Mouse (Mus musculus): ENCODE results near the gene Dcun1d3.

Gene Dcun1d3

DNA sequence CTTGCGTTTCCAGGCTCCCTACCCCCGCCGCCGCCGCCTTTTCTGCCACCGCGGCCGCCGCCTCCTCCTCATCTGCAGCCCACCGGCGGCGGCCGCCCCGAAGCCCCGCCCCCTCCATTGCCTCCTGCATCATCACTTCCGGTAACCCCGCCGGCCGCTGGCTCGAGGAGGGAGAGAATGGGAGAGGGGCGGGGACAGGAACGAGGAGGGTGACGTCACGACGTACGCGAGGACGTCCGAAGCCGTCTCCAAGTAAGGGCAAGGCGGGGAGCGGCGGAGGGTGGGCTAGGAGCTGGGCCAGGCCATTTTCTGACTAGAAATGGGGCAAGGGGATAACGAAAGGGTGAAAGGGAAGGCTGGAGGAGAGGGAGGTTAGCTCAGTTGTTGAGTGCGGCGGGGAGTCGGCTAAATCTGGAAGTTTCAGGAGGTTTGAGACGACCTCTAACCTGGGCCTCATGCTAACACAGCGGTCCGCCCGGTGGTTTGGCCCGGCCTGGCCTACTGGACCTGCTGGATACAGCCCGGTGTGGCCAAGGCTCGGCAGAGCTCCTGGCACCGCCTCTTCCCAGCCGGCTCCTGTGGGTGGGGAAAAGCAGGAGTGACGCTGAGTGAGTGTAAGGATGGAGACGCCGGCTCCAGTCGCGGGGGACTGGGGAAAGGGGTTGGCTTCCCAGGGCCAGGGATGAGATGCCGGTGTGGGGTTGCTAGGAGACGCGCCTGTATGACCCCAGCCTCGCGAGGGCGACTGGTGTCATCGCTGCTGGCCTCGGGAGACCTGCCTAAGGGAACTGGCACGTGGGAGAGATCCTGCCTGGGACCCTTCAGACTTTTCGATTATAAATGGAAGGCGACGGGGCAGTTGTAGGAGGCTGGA, at the start of gene Dcun1d3, which contains the start of gene Lyrm1:
Dcun1d3 (minus strand) TSS at position 660 of the 874 bp plus-strand sequence.
Lyrm1 (plus strand) TSS at position 223 of the 874 bp plus-strand sequence.
- DNase-seq (ENCODE audit: low spot score) = peak; percentile 97

DNA sequence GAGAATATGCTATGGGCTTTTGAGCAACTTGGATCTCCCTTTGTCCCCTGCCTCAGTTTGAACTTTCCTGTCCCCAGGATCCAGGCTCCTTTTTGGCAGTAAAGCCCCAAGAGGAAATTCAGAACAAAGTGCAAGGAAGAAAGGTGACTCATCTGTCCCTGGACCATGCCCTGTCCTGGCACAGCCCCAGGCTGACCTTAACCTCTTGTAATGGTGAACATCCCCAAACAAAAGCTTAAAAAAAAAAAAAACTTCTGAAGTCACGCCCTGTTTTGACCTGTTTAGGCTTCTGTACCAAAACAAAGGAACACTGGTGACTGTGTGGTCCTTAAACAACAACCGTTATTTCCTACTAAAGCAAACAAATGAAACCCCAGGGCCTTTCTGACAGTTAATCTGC, 45.5 kb upstream of the Dcun1d3 start:
- DNase-seq (ENCODE audit: low spot score) = no peak

DNA sequence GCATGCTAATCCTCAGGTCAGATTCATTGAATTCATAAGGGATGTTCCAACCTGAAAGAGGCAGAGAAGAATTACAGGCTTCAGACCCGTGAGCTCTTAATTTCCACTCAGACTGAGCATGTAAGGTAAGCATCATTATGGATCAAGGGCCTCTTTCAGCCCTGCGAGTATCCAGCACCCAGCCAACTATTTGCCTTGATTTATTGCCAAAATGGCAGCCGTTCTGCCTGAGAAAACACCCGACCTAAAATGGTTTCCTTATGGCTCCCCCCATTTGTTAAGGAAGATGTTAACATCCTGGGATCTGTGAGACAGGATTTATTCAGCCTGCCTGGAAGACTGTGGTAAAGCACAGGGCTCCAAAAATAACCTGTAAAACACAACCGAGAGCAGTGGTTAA, 40.9 kb upstream of the Dcun1d3 start:
- no peak for DNase-seq (ENCODE audit: low spot score)

DNA sequence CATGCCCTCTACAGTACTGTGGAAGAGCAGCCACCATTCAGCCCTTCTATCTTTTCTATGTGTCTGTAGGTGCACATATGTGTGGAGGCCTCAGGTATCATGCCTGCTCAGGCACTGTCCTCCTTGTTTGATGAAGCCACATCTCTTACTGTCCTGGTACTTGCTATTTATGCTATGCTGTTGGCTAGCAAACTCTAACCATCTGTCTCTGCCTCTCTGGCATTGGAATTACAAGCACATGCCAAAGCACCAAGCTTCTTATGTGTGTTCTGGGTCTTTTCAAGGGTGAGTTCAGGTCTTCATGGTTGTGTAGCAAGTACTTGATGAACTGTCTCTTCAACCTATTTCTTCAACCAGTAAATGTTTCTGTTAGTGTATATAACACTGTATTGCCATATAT, 40.2 kb upstream of the Dcun1d3 start:
- no peak for DNase-seq (ENCODE audit: low spot score)

DNA sequence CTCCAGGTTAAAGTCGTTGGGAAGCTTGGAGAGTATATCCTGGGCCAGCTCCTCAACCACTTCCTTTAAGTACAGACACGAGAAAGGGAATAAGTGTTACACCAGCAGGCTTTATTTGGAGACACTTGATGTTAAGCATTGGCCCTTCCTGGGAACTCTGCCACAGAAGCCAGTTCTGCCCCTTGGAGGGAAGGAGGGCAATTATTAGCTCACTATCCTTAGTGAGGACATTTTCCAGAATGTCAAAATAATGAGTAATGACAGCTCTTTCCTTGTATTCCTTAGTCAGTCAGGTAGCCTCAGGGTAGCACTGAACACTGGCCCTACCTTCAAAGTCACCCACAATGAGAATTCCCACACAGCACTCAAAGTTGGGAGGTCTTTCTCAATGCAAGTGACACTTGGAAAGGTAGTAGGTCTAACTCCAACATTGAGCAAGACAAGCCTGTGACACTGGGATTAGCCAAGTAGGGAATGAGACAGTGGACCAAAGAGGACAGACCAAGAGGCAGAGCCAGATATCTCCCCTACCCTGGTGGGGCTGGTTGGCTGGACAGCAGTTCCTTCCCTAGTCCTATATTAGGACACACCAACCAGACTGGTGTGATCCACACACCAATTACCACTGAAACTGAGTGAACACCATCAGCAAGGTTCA, 32.8 kb upstream of the Dcun1d3 start:
- no peak for DNase-seq (ENCODE audit: low spot score)

DNA sequence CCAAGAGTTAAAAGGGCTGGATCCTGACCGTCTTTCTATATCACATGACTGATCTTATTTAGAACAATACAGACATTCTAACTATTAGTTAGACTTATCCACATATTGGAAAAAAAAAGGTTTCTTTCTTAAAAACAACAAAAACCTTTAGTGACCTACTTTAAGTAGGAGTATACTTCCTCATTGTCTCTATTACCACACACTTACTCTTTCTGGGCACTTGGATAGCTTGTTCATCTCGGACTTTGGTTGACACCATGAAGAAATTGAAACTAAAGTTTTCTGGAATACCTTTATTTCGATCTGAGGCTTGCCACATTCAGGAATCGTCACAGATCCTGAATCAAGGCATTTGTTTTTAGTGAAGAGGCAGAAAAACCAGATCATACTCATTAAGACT, 25.0 kb upstream of the Dcun1d3 start:
- no peak for DNase-seq (ENCODE audit: low spot score)

DNA sequence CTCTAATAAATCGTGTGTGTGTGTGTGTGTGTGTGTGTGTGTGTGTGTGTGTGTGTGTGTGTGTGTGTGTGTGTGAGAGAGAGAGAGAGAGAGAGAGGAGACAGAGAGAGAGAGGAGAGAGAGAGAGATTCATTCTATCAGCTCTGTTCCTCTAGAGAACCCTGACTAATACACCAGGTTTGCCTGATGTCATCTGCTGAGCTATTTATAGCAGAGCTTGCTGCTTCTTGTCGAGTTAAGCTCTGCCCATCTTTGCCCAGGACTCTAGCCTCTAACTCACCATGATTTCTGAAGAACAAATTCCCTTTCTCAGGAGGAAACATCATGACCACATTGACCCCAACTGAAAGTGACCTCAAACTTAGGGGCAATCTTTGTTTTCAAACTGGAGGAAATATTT, 24.4 kb upstream of the Dcun1d3 start:
- no peak for DNase-seq (ENCODE audit: low spot score)

DNA sequence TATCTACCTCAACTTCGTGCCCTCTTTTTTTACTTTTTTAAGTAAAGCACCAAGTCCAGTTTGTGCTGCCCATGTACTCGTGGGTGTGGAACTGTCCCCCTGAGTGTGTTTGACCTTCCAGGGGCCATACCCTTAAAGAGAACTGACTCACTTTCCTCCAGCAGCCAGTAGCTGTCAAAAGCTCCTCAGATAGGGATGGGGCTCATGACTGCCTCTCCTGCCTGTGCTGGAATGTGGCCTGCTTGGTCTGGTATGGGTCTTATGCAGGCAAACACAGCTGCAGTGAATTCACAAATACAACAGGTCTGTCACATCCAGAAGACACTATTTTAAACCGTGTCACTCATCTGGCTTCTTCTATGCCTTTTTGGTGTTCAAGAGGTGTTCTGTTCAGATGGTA, 15.6 kb upstream of the Dcun1d3 start:
- DNase-seq (ENCODE audit: low spot score) = no peak

DNA sequence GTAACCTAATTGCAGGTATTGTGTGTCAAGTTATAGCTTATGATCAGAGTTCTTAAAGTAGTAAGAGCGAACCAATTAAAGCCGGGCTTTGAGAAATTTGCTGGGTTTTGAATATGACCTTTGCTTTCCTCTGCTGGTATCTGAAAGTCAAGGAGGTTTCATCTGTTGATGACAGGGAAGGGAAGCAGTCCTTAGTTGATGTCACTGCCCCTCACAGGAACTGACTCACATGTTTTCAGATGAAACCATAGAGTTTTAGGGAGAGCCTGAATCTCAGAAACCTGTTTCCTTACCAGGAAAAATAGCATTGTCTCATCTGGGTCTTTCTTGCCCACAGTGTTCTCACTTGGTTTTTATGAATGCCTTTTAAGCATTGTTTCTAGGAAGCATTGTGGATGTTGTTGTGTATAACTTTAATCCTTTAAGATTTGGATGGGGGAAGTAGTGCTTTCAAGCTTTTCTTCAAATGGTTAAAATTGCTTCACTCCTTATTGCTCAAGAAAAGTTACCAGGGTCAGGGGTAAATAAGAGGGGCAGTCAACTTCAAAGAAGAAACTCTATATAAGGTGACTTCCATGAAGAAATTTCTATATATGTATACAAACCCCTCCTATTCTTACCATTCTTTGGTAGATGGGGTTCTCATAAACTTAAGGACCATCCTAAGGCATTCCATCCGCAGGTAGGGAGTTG, 10.6 kb upstream of the Dcun1d3 start:
- DNase-seq (ENCODE audit: low spot score) = no peak

DNA sequence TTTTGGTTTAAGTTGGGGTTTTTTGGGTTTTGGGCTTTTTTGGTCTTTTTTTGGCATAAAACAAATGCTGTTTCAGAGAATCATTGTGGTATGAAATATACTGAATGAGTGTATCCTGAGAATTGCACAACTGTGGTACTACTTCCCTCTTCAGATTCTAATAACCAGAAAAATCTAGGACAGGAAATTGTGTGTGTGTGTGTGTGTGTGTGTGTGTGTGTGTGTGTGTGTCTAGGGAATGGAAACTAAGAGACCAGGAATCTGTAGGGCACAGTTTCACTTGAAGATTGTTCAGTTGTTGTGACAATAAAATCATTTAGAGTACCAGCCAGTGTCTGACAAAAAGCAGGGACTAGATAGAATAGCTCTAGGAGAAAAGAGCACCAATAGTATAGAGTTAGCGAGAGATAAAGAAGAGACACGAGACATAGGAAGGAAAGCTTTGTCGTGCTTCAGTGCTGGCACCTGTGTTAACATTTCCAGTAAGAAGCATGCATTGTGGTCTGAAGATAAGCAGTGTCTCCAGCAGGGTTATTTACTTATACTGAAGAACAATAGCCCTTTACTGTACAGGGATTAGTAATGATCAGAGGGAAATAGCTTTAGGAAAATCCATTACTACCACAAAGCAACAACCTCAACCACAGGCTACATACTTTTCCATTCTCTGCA, 3.4 kb upstream of the Dcun1d3 start:
- DNase-seq (ENCODE audit: low spot score) = no peak

DNA sequence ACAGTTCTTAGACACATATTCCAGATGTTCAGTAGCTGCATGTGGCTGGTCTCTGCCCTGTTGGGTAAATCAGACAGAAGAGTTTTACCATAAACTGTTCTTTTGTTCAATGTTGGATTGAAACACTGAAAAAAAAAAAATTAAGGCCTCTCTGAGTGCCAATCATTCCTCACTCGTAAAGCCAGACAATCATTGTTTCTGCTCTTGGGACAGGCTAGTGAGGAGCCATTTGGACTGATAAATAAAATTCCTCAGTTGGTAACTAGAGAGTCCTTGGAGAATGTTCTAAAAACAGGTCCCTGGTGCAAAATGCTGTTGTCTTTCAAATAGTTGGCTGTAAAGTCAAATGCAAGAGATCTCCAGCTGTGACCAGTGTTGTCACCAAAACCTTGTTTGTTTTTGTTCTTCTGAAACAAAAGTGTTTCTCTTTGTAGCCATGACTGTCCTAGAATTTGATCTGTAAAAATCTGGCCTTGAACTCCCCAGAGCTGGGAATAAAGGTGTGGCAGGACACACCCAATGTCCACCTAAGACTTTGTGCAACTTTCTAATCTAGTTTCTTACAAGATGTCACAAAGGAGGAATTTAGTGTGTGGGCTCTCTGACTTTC, 2.3 kb upstream of the Dcun1d3 start:
- no peak for DNase-seq (ENCODE audit: low spot score)

DNA sequence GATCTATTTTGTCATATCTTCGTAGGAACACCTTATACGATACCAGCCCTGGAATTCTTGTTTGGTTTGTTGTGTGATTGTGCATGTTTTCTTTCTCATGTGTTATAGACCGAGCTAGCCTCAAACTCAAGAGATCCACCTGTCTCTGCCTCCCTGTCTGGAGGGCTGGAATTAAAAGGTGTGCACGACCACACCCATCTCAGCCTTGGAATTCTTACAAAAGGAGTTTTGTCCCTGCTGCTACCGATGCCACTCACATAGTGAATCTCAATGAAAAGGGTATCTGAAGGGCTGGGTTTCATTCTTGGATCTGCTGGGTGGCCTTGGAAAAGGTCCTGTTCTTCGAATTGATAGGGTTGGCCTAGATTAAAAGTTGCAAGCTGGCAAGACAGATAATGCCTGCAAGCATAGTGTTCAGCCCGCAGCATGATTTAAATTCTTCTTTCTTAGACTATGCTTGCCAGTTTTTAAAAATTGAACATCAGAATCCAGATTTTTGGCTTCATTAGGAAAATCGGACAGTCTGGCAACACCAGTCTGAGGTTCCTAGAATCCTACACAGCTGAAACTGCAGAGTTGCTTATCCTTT, 1.5 kb upstream of the Dcun1d3 start:
- peak; percentile 12 for DNase-seq (ENCODE audit: low spot score)

DNA sequence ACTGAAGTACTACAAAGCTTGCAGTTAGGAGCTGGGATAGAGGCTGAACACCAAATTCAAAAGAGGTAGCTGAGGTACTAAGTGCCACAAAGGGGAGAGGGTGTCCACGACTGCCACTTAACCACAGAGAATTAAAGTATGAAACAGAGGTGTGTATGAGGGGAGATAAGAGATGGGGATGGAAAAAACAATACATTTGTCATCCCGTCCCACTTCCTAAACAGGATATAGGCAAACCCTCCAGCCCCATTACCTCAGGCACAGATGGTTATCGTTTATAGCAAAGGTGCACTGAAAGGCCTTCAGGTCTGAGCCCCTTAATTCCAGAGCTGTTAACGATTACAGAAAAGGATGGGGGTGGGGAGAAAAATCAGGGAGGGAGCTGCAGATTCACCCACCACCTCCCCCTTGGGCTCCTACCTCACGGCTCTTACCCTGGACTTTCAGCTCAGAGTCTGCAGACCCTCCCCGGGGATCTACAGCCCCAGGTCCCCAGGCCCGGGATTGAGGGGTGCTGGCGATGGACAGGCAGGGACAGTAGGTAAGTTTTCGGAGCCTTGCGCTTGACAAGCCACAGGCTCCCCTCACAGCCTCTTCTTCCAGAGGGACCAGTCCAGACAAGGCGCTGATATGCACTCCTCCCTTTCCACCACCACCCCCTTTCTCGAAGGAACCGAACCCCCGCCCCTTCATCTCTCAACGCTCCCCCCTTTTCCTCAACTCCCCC, 1.1 kb downstream of the Dcun1d3 start:
- no peak for DNase-seq (ENCODE audit: low spot score)

DNA sequence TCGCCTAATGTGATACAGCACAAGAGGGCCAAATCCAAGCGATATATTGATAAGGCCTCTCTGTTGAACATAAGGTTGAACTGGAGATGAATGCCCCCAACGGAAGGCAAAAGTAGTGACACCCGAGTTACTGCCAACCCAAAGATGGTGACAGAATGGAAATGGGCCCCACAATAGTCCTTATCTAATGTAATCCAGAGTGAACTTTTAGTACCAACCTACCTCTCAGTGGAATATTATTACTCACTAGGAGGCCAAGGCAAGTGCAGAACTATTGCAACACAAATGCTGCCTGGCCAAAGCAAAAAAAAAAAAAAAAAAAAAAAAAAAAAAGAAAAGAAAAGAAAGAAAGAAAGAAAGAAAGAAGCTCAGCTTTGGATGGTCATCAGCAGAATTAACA, 3.4 kb downstream of the Dcun1d3 start:
- no peak for DNase-seq (ENCODE audit: low spot score)

DNA sequence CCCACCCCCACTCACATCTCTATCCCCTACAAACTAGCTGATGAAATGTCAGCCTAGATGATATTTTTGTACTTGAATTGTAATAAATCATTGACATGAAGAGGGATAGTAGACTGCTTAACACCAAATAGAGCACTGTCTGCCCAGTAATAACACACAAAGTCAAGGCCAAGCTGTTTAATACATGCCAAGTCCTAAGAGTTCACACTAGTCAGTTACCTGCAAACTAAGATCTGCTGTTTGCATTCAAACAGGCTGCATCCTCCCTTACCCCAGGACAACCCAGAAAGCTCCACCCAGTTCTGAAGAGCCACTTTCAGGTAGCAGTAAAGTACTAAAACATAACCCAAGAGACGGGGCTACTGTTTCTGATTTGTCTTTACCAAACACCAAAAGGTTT, 3.9 kb downstream of the Dcun1d3 start:
- no peak for DNase-seq (ENCODE audit: low spot score)

DNA sequence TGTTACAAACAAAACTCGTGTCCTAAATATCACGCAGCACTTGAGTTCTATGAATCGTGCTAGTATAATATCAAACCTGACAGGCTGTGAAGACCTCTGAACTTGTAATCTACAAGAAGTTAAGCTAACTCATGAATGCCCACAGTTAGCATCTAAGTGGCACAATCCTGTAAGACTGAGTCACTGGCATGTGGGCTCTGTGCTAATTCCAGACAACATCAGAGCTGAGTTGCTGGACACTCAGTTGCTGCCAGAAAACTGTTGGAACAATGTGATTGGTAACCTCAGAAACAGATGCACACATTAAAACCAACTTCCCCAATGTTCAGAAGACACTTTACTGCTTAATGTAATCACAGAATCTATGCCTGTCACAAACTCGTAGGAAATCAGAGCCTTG, 8.2 kb downstream of the Dcun1d3 start:
- no peak for DNase-seq (ENCODE audit: low spot score)

DNA sequence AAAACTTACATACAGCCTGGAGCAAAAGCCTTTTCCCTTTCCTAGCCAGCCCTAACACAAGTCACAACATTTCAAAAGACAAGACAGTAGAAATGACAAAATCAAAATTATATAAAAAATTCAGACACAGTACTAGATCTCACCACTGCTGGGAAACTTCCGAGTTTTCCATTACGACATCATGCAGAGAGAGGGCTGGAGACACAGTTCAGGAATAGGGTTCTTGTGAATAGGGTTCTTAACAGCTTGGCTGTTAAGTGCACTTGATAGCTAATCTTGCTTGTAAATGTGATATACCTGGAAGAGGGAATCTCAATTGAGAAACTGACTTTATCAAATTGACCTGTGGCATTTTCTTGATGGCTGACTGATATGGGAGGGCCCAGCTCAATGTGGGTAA, 14.9 kb downstream of the Dcun1d3 start:
- no peak for DNase-seq (ENCODE audit: low spot score)

DNA sequence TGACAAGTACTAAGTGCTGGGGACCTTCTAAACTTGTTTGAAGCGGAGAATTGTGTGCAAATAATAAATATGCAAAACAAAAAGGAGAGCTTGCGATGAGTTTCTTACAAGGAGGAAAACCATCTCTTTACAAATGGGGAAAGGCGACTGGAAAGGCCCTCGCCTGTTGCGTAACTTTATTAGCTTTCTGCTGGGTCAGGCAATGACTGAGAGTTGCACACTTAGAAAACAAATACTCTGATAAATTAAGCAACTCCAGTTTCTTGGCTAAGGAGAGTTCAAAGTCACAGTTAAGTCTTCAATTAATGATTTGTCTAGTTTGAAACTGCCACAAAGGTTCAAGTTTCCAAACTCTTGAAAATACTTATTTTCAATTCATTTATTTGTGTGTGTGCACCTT, 15.8 kb downstream of the Dcun1d3 start:
- DNase-seq (ENCODE audit: low spot score) = no peak

DNA sequence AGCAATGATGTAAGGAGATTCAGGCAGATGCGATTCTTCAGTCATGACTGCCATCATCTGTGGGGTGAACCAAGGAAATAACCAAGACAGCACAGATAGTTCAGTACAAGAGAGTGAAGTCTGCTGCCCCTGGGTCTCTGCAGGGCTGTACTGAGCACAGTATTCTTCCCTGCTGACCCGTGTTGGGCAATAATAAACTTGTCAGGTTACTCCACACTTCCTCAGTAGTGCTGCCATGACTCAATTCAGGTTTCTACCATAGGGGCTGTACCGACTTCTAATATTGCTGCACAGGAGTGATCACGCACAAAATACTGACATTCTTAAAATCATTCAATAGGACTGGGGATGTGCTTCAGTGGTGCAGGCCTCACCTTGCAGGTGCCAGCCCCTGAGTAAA, 16.9 kb downstream of the Dcun1d3 start:
- DNase-seq (ENCODE audit: low spot score) = no peak

DNA sequence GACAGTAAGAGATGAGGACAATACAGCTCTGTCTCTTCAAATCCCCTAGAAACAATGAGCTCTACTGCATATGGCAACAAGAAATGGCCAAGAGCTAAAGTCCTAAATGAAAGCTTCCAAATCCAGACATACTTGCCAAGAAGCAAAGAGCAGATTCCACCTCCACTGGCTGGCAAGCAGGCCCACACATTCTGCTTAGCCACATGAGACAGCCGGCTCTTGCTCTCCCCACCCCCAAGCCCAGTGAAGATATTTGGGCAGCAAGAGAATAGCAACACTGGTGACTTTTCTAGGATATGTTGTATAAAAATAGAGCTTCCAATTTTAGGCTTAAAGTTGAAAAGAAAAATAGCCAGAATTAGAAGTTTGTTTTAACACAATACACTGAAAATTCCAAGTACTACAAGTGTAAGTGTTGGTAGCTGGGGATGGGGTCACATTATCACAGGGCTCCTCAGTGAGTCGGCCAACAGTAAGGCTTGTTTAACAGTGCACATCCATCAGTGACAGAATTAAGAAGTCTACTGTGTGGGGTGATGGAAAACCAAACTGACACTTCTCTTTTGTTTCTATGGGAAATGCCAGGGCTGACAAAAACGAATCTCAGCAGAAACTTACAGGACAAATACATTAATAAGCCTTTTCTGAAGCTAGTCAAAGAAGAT, 20.2 kb downstream of the Dcun1d3 start:
- DNase-seq (ENCODE audit: low spot score) = no peak
